Mouse (Mus musculus) midbrain, embryonic 16.5 days (tissue): Measurements from ENCODE around the gene Lefty1. TPM values are rescaled to one million over a fixed set of nuclear protein-coding genes. Genes with fewer than 3 reads are reported as not detected.
"Not testable (repeated sequence)": the region's sequence is repeated elsewhere in the genome, so short reads cannot be mapped to it uniquely, and the experiment has no call there.

Experiments used
- ATAC-seq: fragments of 200-750 bp; cut with Nextera tagmentation; 2 replicates; pipeline ENCODE4 v1.8.0; 2017; ENCODE audit warnings: moderate TSS enrichment
- H3K27ac ChIP-seq: fragments of 300-500 bp; sonication (generic); 2 replicates; pipeline ENCODE4 v1.5.1; 2014; ENCODE audit warnings: mild to moderate bottlenecking, low read length, mixed read lengths
- H3K27me3 ChIP-seq: fragments of 300-500 bp; sonication (generic); 2 replicates; pipeline ENCODE4 v1.6.1; 2014; ENCODE audit warnings: low read depth, low read length, mixed read lengths; ENCODE audit not compliant: control insufficient read depth, insufficient read depth
- H3K36me3 ChIP-seq: fragments of 300-500 bp; sonication (generic); 2 replicates; pipeline ENCODE4 v1.6.1; 2014; ENCODE audit warnings: mild to moderate bottlenecking, low read length, moderate library complexity, mixed read lengths; ENCODE audit not compliant: control insufficient read depth, insufficient read depth
- H3K4me1 ChIP-seq: fragments of 300-500 bp; sonication (generic); 2 replicates; pipeline ENCODE4 v1.6.1; 2014; ENCODE audit warnings: mild to moderate bottlenecking, low read length, mixed read lengths; ENCODE audit not compliant: control insufficient read depth, insufficient read depth
- H3K4me2 ChIP-seq: fragments of 300-500 bp; sonication (generic); 2 replicates; pipeline ENCODE4 v1.6.1; 2014; ENCODE audit warnings: mild to moderate bottlenecking, low read length, mixed read lengths
- H3K4me3 ChIP-seq: fragments of 300-500 bp; sonication (generic); 2 replicates; pipeline ENCODE4 v1.5.1; 2014; ENCODE audit warnings: low read depth, mild to moderate bottlenecking, low read length, moderate library complexity, mixed read lengths
- H3K9ac ChIP-seq: fragments of 300-500 bp; sonication (generic); 2 replicates; pipeline ENCODE4 v1.6.1; 2014; ENCODE audit warnings: low read depth, low read length, mixed read lengths
- H3K9me3 ChIP-seq: fragments of 300-500 bp; sonication (generic); replicated peaks from 2 replicates; pipeline ENCODE4 v1.6.1; 2014; ENCODE audit warnings: mild to moderate bottlenecking, low read length, mixed read lengths; ENCODE audit not compliant: control insufficient read depth, poor library complexity, severe bottlenecking
- WGBS: fragments of 180-500 bp; shearing (Covaris S2); extraction: QIAGEN DNeasy Blood & Tissue Kit; methylation state at CpG from one replicate; pipeline ENCODE4 v1.1.7; 2014; 5-methylcytosine and 5-hydroxymethylcytosine counted together
- polyA plus RNA-seq: library from polyadenylated mRNA; unstranded; fragments of >200 nt; fragmentation: Nextera tagmentation; extraction: Ambion mirVana; gene quantifications from 2 replicates; pipeline ENCODE4 v1.2.1, GENCODE M21; 2015

Gene Lefty1
- polyA plus RNA-seq, 1 experiment from 2014 or later, result not detected

- no peak for ATAC-seq
- Histone ChIP-seq H3K4me3 (no peak overlapping the region), H3K4me1 (no peaks in the 10 kb centered on the region), H3K27ac (no peak overlapping the region), H3K9ac (no peak overlapping the region), H3K27me3 (peaks cover 20% of the 10 kb centered on the region), H3K36me3 (no peaks in the 10 kb centered on the region), H3K9me3 (no peaks in the 10 kb centered on the region), H3K4me2 (no peak overlapping the region)
- 65% methylated on average over 3 of the region's 3 CpGs for WGBS
Measured at GRCm38 (mm10) chr1:180931106-180931505, 3.7 kb upstream of the Lefty1 start.

- ATAC-seq, result no peak
- no peak overlapping the region for H3K4me2 ChIP-seq
- WGBS, result 9% methylated on average over 6 of the region's 6 CpGs
- no peaks in the 10 kb centered on the region for H3K4me1 ChIP-seq
- no peaks in the 10 kb centered on the region for H3K9me3 ChIP-seq
- H3K36me3 ChIP-seq, result no peaks in the 10 kb centered on the region
- H3K27me3 ChIP-seq, result peaks cover 27% of the 10 kb centered on the region
- H3K4me3 ChIP-seq, result no peak overlapping the region
- no peak overlapping the region for H3K9ac ChIP-seq
- H3K27ac ChIP-seq, result no peak overlapping the region
Measured at GRCm38 (mm10) chr1:180933659-180934058, 1.2 kb upstream of the Lefty1 start.

- not testable (repeated sequence) for H3K9ac ChIP-seq, H3K36me3 ChIP-seq, ATAC-seq, H3K27ac ChIP-seq, H3K9me3 ChIP-seq, H3K4me1 ChIP-seq
- WGBS, result 4% methylated on average over 34 of the region's 41 CpGs
- peak overlapping the region; percentile 36 for H3K4me2 ChIP-seq
- peak overlapping the region; percentile 13 for H3K4me3 ChIP-seq
- H3K27me3 ChIP-seq, result peaks cover 36% of the 10 kb centered on the region
Measured at GRCm38 (mm10) chr1:180936610-180937398, 2.0 kb downstream of the Lefty1 start.

- H3K9ac ChIP-seq, H3K9me3 ChIP-seq, H3K4me3 ChIP-seq, H3K4me2 ChIP-seq, H3K27ac ChIP-seq, ATAC-seq, H3K4me1 ChIP-seq, H3K36me3 ChIP-seq: not testable (repeated sequence)
- 23% methylated on average over 13 of the region's 13 CpGs for WGBS
- H3K27me3 ChIP-seq, result peaks cover 44% of the 10 kb centered on the region
Measured at GRCm38 (mm10) chr1:180937631-180938030, 2.8 kb downstream of the Lefty1 start.

GRCm38 (mm10) chr1:180938781-180939180 is 4.0 kb downstream of the Lefty1 start:
- H3K4me3 ChIP-seq, H3K9ac ChIP-seq, H3K4me2 ChIP-seq, H3K9me3 ChIP-seq, H3K36me3 ChIP-seq, H3K27ac ChIP-seq, ATAC-seq: not testable (repeated sequence)
- Histone ChIP-seq H3K27me3 (peaks cover 52% of the 10 kb centered on the region), H3K4me1 (peaks cover 11% of the 10 kb centered on the region; the same call in 1 of the 2 replicates)
- WGBS, result 82% methylated on average over 2 of the region's 2 CpGs

GRCm38 (mm10) chr1:180940776-180941460 is 6.1 kb downstream of the Lefty1 start:
- H3K4me1 ChIP-seq, result peaks cover 11% of the 10 kb centered on the region; the same call in 1 of the 2 replicates
- peaks cover 46% of the 10 kb centered on the region for H3K27me3 ChIP-seq
- no peaks in the 10 kb centered on the region for H3K9me3 ChIP-seq
- ATAC-seq, result no peak
- H3K9ac ChIP-seq, result no peak overlapping the region
- WGBS, result 83% methylated on average over 7 of the region's 7 CpGs
- no peak overlapping the region for H3K27ac ChIP-seq
- H3K4me3 ChIP-seq, result no peak overlapping the region
- no peaks in the 10 kb centered on the region for H3K36me3 ChIP-seq
- H3K4me2 ChIP-seq, result no peak overlapping the region

- Histone ChIP-seq H3K27ac (no peak overlapping the region), H3K9me3 (no peaks in the 10 kb centered on the region), H3K4me1 (peaks cover 11% of the 10 kb centered on the region; the same call in 1 of the 2 replicates), H3K27me3 (peaks cover 43% of the 10 kb centered on the region), H3K4me2 (peak overlapping the region; percentile 99), H3K4me3 (peak overlapping the region; percentile 62), H3K9ac (peak overlapping the region; percentile 43), H3K36me3 (no peaks in the 10 kb centered on the region)
- ATAC-seq, result no peak; the same call in 1 of the 2 replicates
- 6% methylated on average over 18 of the region's 18 CpGs for WGBS
Measured at GRCm38 (mm10) chr1:180941726-180942125, 6.9 kb downstream of the Lefty1 start.

- H3K27ac ChIP-seq, result no peak within 1 kb of the TSS
- peak within 1 kb of the TSS; percentile 99 for H3K4me2 ChIP-seq
- H3K36me3 ChIP-seq, result no peaks in the 10 kb centered on the region
- H3K9ac ChIP-seq, result peak within 1 kb of the TSS; percentile 43
- peaks cover 42% of the 10 kb centered on the region for H3K27me3 ChIP-seq
- peaks cover 11% of the 10 kb centered on the region; the same call in 1 of the 2 replicates for H3K4me1 ChIP-seq
- peak within 1 kb of the TSS; percentile 62 for H3K4me3 ChIP-seq
- H3K9me3 ChIP-seq, result no peaks in the 10 kb centered on the region
- peak; percentile 58; the same call in 1 of the 2 replicates for ATAC-seq
- under 1% methylated on average over 68 of the region's 73 CpGs for WGBS
Measured at GRCm38 (mm10) chr1:180942166-180943031, 7.6 kb downstream of the Lefty1 start, which contains the start of gene Tmem63a. TSS of gene Tmem63a (plus strand) at chr1:180942344.
